Mouse (Mus musculus) forebrain, embryonic 10.5 days (tissue): ENCODE results near the gene Zfp37. TPM values are rescaled to one million over a fixed set of nuclear protein-coding genes. Genes with fewer than 3 reads are reported as not detected.
A peak's percentile ranks its signal among the peaks of the same experiment; 100 is the strongest.
"Not testable (repeated sequence)": the region's sequence is repeated elsewhere in the genome, so short reads cannot be mapped to it uniquely, and the experiment has no call there.

Experiments used
- DNase-seq: peaks from one replicate; pipeline ENCODE4 v3.0.0-alpha.2; 2017; ENCODE audit warnings: low spot score; ENCODE audit errors: extremely low spot score
- H3K27ac ChIP-seq: fragments of 300-500 bp; sonication (generic); 2 replicates; pipeline ENCODE4 v1.5.1; 2016; ENCODE audit warnings: mild to moderate bottlenecking
- H3K27me3 ChIP-seq: fragments of 300-500 bp; sonication (generic); 2 replicates; pipeline ENCODE4 v1.6.1; 2016; ENCODE audit warnings: mild to moderate bottlenecking; ENCODE audit not compliant: poor library complexity, severe bottlenecking
- H3K36me3 ChIP-seq: fragments of 300-500 bp; sonication (generic); replicated peaks from 2 replicates; pipeline ENCODE4 v1.6.1; 2016; ENCODE audit warnings: mild to moderate bottlenecking, moderate library complexity
- H3K4me1 ChIP-seq: fragments of 300-500 bp; sonication (generic); 2 replicates; pipeline ENCODE4 v1.6.1; 2016
- H3K4me3 ChIP-seq: fragments of 300-500 bp; sonication (generic); 2 replicates; pipeline ENCODE4 v1.5.1; 2016; ENCODE audit warnings: mild to moderate bottlenecking, moderate library complexity
- H3K9me3 ChIP-seq: fragments of 300-500 bp; sonication (generic); 2 replicates; pipeline ENCODE4 v1.6.1; 2016; ENCODE audit warnings: mild to moderate bottlenecking, moderate library complexity
- WGBS: fragments of 180-500 bp; shearing (Covaris S2); methylation state at CpG from one replicate; pipeline ENCODE4 v1.1.7; 2016; 5-methylcytosine and 5-hydroxymethylcytosine counted together
- polyA plus RNA-seq: library from polyadenylated mRNA; unstranded; fragments of >200 nt; fragmentation: Nextera tagmentation; extraction: Ambion mirVana; gene quantifications from 2 replicates; pipeline ENCODE4 v1.2.1, GENCODE M21; 2016

The Zfp37 gene
- 19.7 and 22.1 TPM in 2 replicates for polyA plus RNA-seq

DNA sequence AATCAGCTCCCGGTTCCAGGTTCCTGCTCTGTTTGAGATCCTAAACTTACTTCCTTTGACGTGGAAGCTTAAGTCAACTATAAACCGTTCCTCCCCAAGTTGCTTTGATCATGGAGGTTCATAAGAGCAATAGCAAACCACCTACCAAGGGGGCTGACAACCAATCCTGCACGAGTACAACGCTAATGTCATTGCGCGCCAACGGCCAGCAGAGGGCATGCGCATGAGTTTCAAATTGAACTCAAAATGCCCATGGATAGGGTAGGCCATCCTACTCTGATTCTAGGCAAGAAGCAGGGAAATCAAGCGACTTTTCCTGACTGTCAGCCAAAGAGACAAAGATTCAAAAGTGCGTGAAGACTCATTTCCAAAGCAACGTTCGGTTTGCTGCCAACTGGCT lies at the start of gene Zfp37:
Gene Zfp37, minus strand, starts transcription at position 279 of the 400 bp plus-strand sequence.
- Histone ChIP-seq H3K27ac (no peak within 1 kb of the TSS), H3K27me3 (no peaks in the 10 kb centered on the region), H3K4me3 (no peak within 1 kb of the TSS), H3K4me1 (no peaks in the 10 kb centered on the region), H3K36me3 (no peaks in the 10 kb centered on the region), H3K9me3 (no peaks in the 10 kb centered on the region)
- no peak for DNase-seq
- WGBS = 76% methylated on average over 13 of the region's 13 CpGs

DNA sequence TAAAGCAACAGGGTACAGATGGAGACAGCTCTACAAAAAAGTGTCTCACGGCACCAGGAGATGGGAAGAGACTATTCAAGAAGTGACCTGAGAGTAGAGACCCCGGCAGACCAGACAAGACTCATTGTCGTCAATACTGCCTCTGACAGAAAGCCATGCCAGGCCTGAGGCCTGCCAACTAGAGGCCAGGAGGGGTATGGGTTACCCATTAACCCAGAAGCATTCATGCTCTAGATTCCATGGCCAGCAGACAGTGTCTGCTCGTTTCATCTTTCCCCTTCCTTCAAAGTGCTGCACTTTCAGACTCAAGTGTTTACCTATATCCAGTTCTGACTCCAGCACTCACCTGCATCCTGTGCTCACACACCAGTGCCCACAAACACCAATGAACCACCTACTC lies 47.2 kb upstream of the Zfp37 start:
- DNase-seq = no peak
- 79% methylated on average over 4 of the region's 4 CpGs for WGBS
- Histone ChIP-seq H3K27me3 (no peaks in the 10 kb centered on the region; the same call in 1 of the 2 replicates), H3K27ac (no peak overlapping the region), H3K36me3 (no peaks in the 10 kb centered on the region), H3K9me3 (no peaks in the 10 kb centered on the region), H3K4me3 (no peak overlapping the region), H3K4me1 (peaks cover 15% of the 10 kb centered on the region)

DNA sequence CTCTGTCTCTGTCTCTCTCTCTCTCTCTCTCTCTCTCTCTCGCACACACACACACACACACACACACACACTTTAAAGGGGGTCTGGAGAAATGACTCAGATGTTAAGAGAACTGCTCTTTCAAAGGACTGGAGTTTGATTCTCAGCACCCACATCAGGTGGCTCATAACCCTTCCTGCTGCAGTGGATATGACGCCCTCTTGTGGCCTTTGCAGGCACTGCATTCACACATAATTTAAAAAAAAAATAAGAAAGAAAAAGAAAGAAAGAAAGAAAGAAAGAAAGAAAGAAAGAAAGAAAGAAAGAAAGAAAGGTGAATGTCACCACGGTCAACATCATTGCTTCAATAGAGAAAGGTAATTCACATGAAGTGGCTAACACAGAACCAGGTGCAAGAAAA lies 46.4 kb upstream of the Zfp37 start:
- Histone ChIP-seq H3K27me3 (no peaks in the 10 kb centered on the region; the same call in 1 of the 2 replicates), H3K4me3 (no peak overlapping the region), H3K4me1 (peaks cover 15% of the 10 kb centered on the region), H3K9me3 (no peaks in the 10 kb centered on the region), H3K36me3 (no peaks in the 10 kb centered on the region), H3K27ac (no peak overlapping the region)
- 65% methylated on average over 3 of the region's 3 CpGs for WGBS
- DNase-seq = no peak

GRCm38 (mm10) chr4:62276642-62277041 lies 45.8 kb upstream of the Zfp37 start:
- no peak for DNase-seq
- Histone ChIP-seq H3K4me3 (no peak overlapping the region), H3K9me3 (no peaks in the 10 kb centered on the region), H3K27me3 (no peaks in the 10 kb centered on the region; the same call in 1 of the 2 replicates), H3K36me3 (no peaks in the 10 kb centered on the region), H3K27ac (no peak overlapping the region), H3K4me1 (peaks cover 15% of the 10 kb centered on the region)
- 88% methylated on average over 10 of the region's 10 CpGs for WGBS

DNA sequence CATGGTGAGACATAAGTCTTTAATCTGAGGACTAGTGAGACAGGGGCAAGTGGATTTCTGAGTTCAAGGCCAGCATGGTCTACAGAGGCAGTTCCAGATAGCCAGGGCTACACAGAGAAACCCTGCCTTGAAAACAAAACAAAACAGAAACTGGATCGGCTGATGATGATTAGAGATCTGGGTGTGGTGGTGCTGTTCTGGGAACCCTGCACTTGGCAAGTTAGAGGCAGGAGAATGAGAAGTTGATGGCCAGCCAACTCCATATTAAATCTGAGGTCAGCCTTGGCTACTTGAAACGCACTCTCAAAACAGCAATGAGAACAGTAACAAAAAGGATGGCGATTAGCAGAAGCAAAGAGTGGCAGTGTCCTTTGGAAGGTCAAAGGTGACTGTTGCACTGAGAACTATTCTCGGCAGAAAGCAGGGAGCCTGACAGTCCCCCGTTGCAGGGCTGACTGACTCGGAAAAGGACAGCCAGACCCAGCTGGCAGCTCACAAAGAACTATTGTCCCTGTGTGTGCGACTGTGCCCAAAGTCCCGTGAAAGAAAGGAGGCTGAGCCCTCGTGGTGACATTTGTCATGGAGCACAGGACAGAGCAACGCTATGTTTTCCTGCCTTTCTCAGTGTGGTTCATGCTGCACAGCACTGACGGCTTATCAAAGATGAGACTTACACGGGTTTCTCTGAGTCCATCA lies 44.1 kb upstream of the Zfp37 start:
- DNase-seq = peak; percentile 55
- Histone ChIP-seq H3K9me3 (no peaks in the 10 kb centered on the region), H3K36me3 (no peaks in the 10 kb centered on the region), H3K4me1 (peaks cover 15% of the 10 kb centered on the region), H3K27me3 (no peaks in the 10 kb centered on the region; the same call in 1 of the 2 replicates), H3K4me3 (0 out of 2 replicates have a peak overlapping the region, but pooled peaks have one; percentile 0), H3K27ac (peak overlapping the region; percentile 12; the same call in 1 of the 2 replicates)
- WGBS = 11% methylated on average over 12 of the region's 12 CpGs

DNA sequence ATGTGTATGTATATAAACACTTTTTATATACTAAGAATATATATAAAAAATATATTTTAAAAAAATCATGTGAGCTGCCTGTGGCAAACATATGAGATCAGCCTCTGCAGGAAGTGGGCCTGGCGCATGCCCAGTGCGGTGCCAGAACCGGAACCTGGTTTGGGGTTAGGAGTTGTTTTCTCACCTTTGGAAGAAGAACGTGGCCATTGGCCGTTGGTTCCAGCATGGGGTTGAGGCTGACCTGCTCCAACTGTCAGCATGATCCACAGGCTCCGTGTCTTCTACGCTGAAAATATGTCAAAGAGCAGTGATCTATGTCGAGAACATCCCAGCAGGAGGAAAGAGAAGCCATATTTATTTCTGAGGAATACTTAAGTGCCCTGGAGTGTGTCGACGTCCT lies 43.1 kb upstream of the Zfp37 start:
- H3K27ac ChIP-seq = no peak overlapping the region
- DNase-seq = no peak
- peaks cover 15% of the 10 kb centered on the region for H3K4me1 ChIP-seq
- H3K4me3 ChIP-seq = no peak overlapping the region
- no peaks in the 10 kb centered on the region for H3K36me3 ChIP-seq
- WGBS = 96% methylated on average over 10 of the region's 10 CpGs
- no peaks in the 10 kb centered on the region for H3K9me3 ChIP-seq
- no peaks in the 10 kb centered on the region; the same call in 1 of the 2 replicates for H3K27me3 ChIP-seq

DNA sequence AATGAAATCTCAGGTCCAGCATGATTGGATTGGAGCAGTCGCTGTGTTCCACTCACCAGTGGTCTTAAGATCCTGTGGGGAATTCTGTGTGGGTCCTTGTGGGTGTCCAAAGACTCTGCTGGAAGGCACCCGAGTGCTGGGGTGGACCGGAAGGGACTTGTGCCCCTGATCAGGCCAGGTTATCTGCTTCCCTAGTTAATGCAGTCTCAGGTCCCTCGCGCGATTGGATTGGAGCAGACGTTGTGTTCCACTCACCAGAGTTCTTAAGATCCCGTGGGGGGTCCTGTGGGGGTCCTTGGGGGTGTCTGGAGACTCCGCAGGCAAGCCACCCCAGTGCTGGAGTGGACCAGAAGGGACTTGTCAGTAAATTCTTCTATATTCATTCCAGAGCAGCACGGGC lies 41.8 kb upstream of the Zfp37 start:
- H3K4me1 ChIP-seq = peaks cover 15% of the 10 kb centered on the region
- WGBS = 89% methylated on average over 10 of the region's 10 CpGs

GRCm38 (mm10) chr4:62267101-62267500 lies 36.3 kb upstream of the Zfp37 start:
- no peaks in the 10 kb centered on the region for H3K36me3 ChIP-seq
- no peak for DNase-seq
- H3K27ac ChIP-seq = no peak overlapping the region
- no peak overlapping the region for H3K4me3 ChIP-seq
- WGBS = 85% methylated on average over 10 of the region's 10 CpGs
- 0 out of 2 replicates have a peak, but pooled peaks cover 3% of the 10 kb centered on the region for H3K4me1 ChIP-seq
- H3K27me3 ChIP-seq = no peaks in the 10 kb centered on the region
- no peaks in the 10 kb centered on the region for H3K9me3 ChIP-seq

More for the DNA sequence above, 41.8 kb upstream of the Zfp37 start:
- no peak overlapping the region for H3K27ac ChIP-seq
- no peak for DNase-seq
- no peaks in the 10 kb centered on the region for H3K9me3 ChIP-seq
- H3K27me3 ChIP-seq = no peaks in the 10 kb centered on the region; the same call in 1 of the 2 replicates
- no peaks in the 10 kb centered on the region for H3K36me3 ChIP-seq
- H3K4me3 ChIP-seq = no peak overlapping the region

- H3K4me3 ChIP-seq, H3K27ac ChIP-seq, H3K27me3 ChIP-seq, DNase-seq, H3K4me1 ChIP-seq, H3K9me3 ChIP-seq, H3K36me3 ChIP-seq: not testable (repeated sequence)
- WGBS = 82% methylated on average over 7 of the region's 7 CpGs
Measured at GRCm38 (mm10) chr4:62266016-62266415, 35.2 kb upstream of the Zfp37 start.

GRCm38 (mm10) chr4:62265154-62265836 lies 34.4 kb upstream of the Zfp37 start:
- H3K36me3 ChIP-seq = no peaks in the 10 kb centered on the region
- WGBS = 89% methylated on average over 10 of the region's 10 CpGs
- DNase-seq = no peak
- 0 out of 2 replicates have a peak, but pooled peaks cover 3% of the 10 kb centered on the region for H3K4me1 ChIP-seq
- no peak overlapping the region for H3K4me3 ChIP-seq
- H3K27ac ChIP-seq = no peak overlapping the region
- no peaks in the 10 kb centered on the region for H3K9me3 ChIP-seq
- H3K27me3 ChIP-seq = no peaks in the 10 kb centered on the region

GRCm38 (mm10) chr4:62263133-62263844 lies 32.4 kb upstream of the Zfp37 start:
- DNase-seq = no peak
- Histone ChIP-seq H3K27ac (no peak overlapping the region), H3K27me3 (no peaks in the 10 kb centered on the region), H3K4me3 (no peak overlapping the region), H3K9me3 (no peaks in the 10 kb centered on the region), H3K4me1 (0 out of 2 replicates have a peak, but pooled peaks cover 3% of the 10 kb centered on the region), H3K36me3 (no peaks in the 10 kb centered on the region)
- 48% methylated on average over 7 of the region's 7 CpGs for WGBS

- no peak within 1 kb of the TSS for H3K27ac ChIP-seq
- no peak for DNase-seq
- H3K4me1 ChIP-seq = 0 out of 2 replicates have a peak, but pooled peaks cover 3% of the 10 kb centered on the region
- H3K36me3 ChIP-seq = no peaks in the 10 kb centered on the region
- H3K27me3 ChIP-seq = no peaks in the 10 kb centered on the region
- no peak within 1 kb of the TSS for H3K4me3 ChIP-seq
- 57% methylated on average over 2 of the region's 2 CpGs for WGBS
- H3K9me3 ChIP-seq = no peaks in the 10 kb centered on the region
Measured at GRCm38 (mm10) chr4:62262276-62262675, 31.4 kb upstream of the Zfp37 start, which contains the start of gene Slc31a2. Slc31a2 (plus strand) TSS chr4:62262562.
